Mouse (Mus musculus): ENCODE measurements around the gene Mars.

DNA sequence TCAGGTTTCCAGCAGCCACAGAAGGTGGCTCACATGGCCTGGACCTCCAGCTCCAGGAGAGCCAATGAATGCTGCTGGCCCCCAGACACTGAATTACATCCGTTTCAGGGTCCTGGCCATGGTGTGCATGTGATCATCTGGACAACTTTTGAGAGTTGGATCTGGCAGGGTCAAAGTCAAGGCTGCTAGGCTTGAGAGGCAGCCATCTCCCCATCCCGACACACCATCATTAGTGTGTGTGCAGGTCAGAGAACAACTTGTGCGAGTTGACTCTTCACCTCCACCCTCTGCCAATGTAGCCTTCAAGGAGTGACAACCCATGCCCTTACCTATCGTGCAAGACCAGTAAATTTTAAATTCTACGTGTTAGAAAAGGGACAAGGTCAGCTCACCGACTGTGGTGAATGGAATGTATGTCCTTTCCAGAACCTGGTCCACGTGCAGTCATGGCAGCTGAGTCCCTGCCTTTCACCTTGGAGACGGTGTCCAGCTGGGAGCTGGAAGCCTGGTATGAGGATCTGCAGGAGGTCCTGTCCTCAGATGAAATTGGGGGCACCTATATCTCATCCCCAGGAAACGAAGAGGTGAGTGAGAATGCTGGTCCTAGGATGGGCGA is 16.6 kb downstream of the Mars start:
- no peak for TF ChIP-seq CTCF (IDR thresholded peaks at IDR 0.05; ENCODE audit: low read depth)
- no peak for TF ChIP-seq EP300 (IDR thresholded peaks at IDR 0.05; ENCODE audit: low read depth)
